Mouse (Mus musculus) CH12.LX (cell line): ENCODE measurements around the gene Zdhhc24. TPM values are rescaled to one million over a fixed set of nuclear protein-coding genes. Genes with fewer than 3 reads are reported as not detected.
A peak's percentile ranks its signal among the peaks of the same experiment; 100 is the strongest.

Source experiments
- DNase-seq: peaks from one replicate; pipeline ENCODE4 v3.0.0-alpha.2; 2013; ENCODE audit errors: extremely low read depth
- H3K27ac ChIP-seq: 2 replicates; pipeline ENCODE4 v1.5.1; 2012; ENCODE audit warnings: low read depth, mild to moderate bottlenecking, control low read depth, moderate library complexity; ENCODE audit not compliant: insufficient read depth
- H3K27me3 ChIP-seq: replicated peaks from 2 replicates; pipeline ENCODE3; 2012; ENCODE audit warnings: inconsistent platforms
- H3K36me3 ChIP-seq, 2 experiments: replicated peaks in 1 of 2; 2 replicates each; pipeline versions ENCODE3 to v1.6.1; 2012; ENCODE audit warnings: inconsistent platforms in 1 of 2, low read length in 1 of 2, mild to moderate bottlenecking in 1 of 2, mixed read lengths in 1 of 2, moderate library complexity in 1 of 2; ENCODE audit not compliant: control insufficient read depth in 1 of 2, insufficient read depth in 1 of 2
- H3K4me1 ChIP-seq, 2 experiments: 2 replicates each; pipeline ENCODE4 v1.6.1; 2012; ENCODE audit warnings: inconsistent platforms in 1 of 2, moderate library complexity in 1 of 2; ENCODE audit not compliant: insufficient read depth in 2 of 2, control insufficient read depth in 1 of 2
- H3K4me2 ChIP-seq: 2 replicates; pipeline ENCODE4 v1.6.1; 2012; ENCODE audit warnings: low read depth, mild to moderate bottlenecking, control low read depth; ENCODE audit not compliant: poor library complexity, insufficient read depth, severe bottlenecking
- H3K4me3 ChIP-seq, 3 experiments: fragments of 150-350 bp in 1 of 3; sonication (generic) in 1 of 3; replicated peaks in 1 of 3; 2 replicates each; pipeline versions ENCODE3 to v1.5.1; 2011 to 2012; ENCODE audit warnings: low read depth in 2 of 3, low read length in 2 of 3, mild to moderate bottlenecking in 2 of 3, moderate library complexity in 2 of 3, control low read depth in 1 of 3, improper control_type of control experiment in 1 of 3, inconsistent platforms in 1 of 3, mixed read lengths in 1 of 3; ENCODE audit not compliant: poor library complexity in 1 of 3
- H3K79me2 ChIP-seq: replicated peaks from 2 replicates; pipeline ENCODE4 v1.6.1; 2012; ENCODE audit warnings: mild to moderate bottlenecking, moderate library complexity; ENCODE audit not compliant: control insufficient read depth, poor library complexity, insufficient read depth, severe bottlenecking; ENCODE audit errors: extremely low read depth
- H3K9ac ChIP-seq: 2 replicates; pipeline ENCODE4 v1.6.1; 2012; ENCODE audit warnings: low read depth, mild to moderate bottlenecking, control low read depth, moderate library complexity; ENCODE audit not compliant: insufficient read depth
- H3K9me3 ChIP-seq: replicated peaks from 2 replicates; pipeline ENCODE3; 2012; ENCODE audit warnings: low read length, inconsistent platforms, mixed read lengths
- BHLHE40 ChIP-seq: IDR thresholded peaks from 2 replicates; pipeline ENCODE4 v1.6.1; 2011; ENCODE audit warnings: mild to moderate bottlenecking, low read depth, low read length, improper control_type of control experiment
- CHD1 ChIP-seq: IDR thresholded peaks from 2 replicates; pipeline ENCODE4 v1.6.1; 2012; ENCODE audit warnings: low read depth, low read length, improper control_type of control experiment, inconsistent platforms
- CHD2 ChIP-seq: IDR thresholded peaks from 2 replicates; pipeline ENCODE4 v1.6.1; 2011; ENCODE audit warnings: low read length, improper control_type of control experiment
- CTCF ChIP-seq, 2 experiments: IDR thresholded peaks in 1 of 2; conservative IDR thresholded peaks in 1 of 2; 2 replicates each; pipeline ENCODE4 v1.5.1; 2011 to 2012; ENCODE audit warnings: low read depth in 2 of 2, low read length in 2 of 2, improper control_type of control experiment in 1 of 2, inconsistent platforms in 1 of 2, mild to moderate bottlenecking in 1 of 2, moderate library complexity in 1 of 2
- E2F4 ChIP-seq: IDR thresholded peaks from 2 replicates; pipeline ENCODE4 v1.6.1; 2011; ENCODE audit warnings: low read depth, low read length, improper control_type of control experiment; ENCODE audit not compliant: insufficient replicate concordance
- GABPA ChIP-seq: IDR thresholded peaks from 2 replicates; pipeline ENCODE4 v1.6.1; 2012; ENCODE audit warnings: low read depth, low read length, improper control_type of control experiment, inconsistent platforms; ENCODE audit not compliant: insufficient replicate concordance
- JUND ChIP-seq: conservative IDR thresholded peaks from 2 replicates; pipeline ENCODE4 v1.6.1; 2011; ENCODE audit warnings: low read depth, low read length, improper control_type of control experiment
- MAX ChIP-seq: IDR thresholded peaks from 2 replicates; pipeline ENCODE4 v1.6.1; 2011; ENCODE audit warnings: low read length, improper control_type of control experiment
- MEF2A ChIP-seq: IDR thresholded peaks from 2 replicates; pipeline ENCODE4 v1.6.1; 2014; ENCODE audit warnings: low read depth, mild to moderate bottlenecking, inconsistent platforms, low read length, improper control_type of control experiment, borderline replicate concordance
- MXI1 ChIP-seq: IDR thresholded peaks from 2 replicates; pipeline ENCODE4 v1.6.1; 2011; ENCODE audit warnings: mild to moderate bottlenecking, low read depth, low read length, improper control_type of control experiment
- MYC ChIP-seq: IDR thresholded peaks from 2 replicates; pipeline ENCODE4 v1.6.1; 2011; ENCODE audit warnings: low read depth, mild to moderate bottlenecking, improper control_type of control experiment, low read length
- NRF1 ChIP-seq: IDR thresholded peaks from 2 replicates; pipeline ENCODE4 v1.6.1; 2014; ENCODE audit warnings: low read depth, mild to moderate bottlenecking, inconsistent platforms, low read length, improper control_type of control experiment, moderate library complexity
- PAX5 ChIP-seq: IDR thresholded peaks from 2 replicates; pipeline ENCODE4 v1.6.1; 2012; ENCODE audit warnings: low read length, inconsistent platforms, mixed read lengths
- POLR2AphosphoS2 ChIP-seq: IDR thresholded peaks from 2 replicates; pipeline ENCODE4 v1.6.1; 2011; ENCODE audit warnings: low read depth, low read length, improper control_type of control experiment
- RAD21 ChIP-seq: IDR thresholded peaks from 2 replicates; pipeline ENCODE4 v1.6.1; 2011; ENCODE audit warnings: low read depth, mild to moderate bottlenecking, low read length, improper control_type of control experiment, moderate library complexity
- RCOR1 ChIP-seq: conservative IDR thresholded peaks from 2 replicates; pipeline ENCODE4 v1.6.1; 2012; ENCODE audit warnings: low read depth, mild to moderate bottlenecking, inconsistent platforms, low read length, improper control_type of control experiment
- SIN3A ChIP-seq: IDR thresholded peaks from 2 replicates; pipeline ENCODE4 v1.6.1; 2012; ENCODE audit warnings: low read length, improper control_type of control experiment, inconsistent platforms
- SMC3 ChIP-seq: IDR thresholded peaks from 2 replicates; pipeline ENCODE4 v1.6.1; 2011; ENCODE audit warnings: low read depth, low read length, improper control_type of control experiment
- TBP ChIP-seq: conservative IDR thresholded peaks from 2 replicates; pipeline ENCODE4 v1.6.1; 2011; ENCODE audit warnings: low read depth, low read length, improper control_type of control experiment
- TCF12 ChIP-seq: IDR thresholded peaks from 2 replicates; pipeline ENCODE4 v1.6.1; 2014; ENCODE audit warnings: low read depth, mild to moderate bottlenecking, inconsistent platforms, low read length, improper control_type of control experiment
- UBTF ChIP-seq: IDR thresholded peaks from 2 replicates; pipeline ENCODE4 v1.6.1; 2012; ENCODE audit warnings: low read depth, mild to moderate bottlenecking, inconsistent platforms, low read length, improper control_type of control experiment, moderate library complexity
- USF1 ChIP-seq: IDR thresholded peaks from 2 replicates; pipeline ENCODE4 v1.6.1; 2014; ENCODE audit warnings: low read depth, mild to moderate bottlenecking, inconsistent platforms, low read length, improper control_type of control experiment
- ZC3H11A ChIP-seq: IDR thresholded peaks from 2 replicates; pipeline ENCODE4 v1.6.1; 2012; ENCODE audit warnings: low read depth, mild to moderate bottlenecking, inconsistent platforms, low read length, improper control_type of control experiment
- ZKSCAN1 ChIP-seq: IDR thresholded peaks from 2 replicates; pipeline ENCODE4 v1.6.1; 2012; ENCODE audit warnings: low read depth, inconsistent platforms, low read length, improper control_type of control experiment, borderline replicate concordance
- ZNF384 ChIP-seq: IDR thresholded peaks from 2 replicates; pipeline ENCODE4 v1.6.1; 2012; ENCODE audit warnings: low read depth, low read length, improper control_type of control experiment, inconsistent platforms
- dilution Hi-C: fragments of 300-500 bp; cut with MboI; formaldehyde crosslinking; loops from 2 replicates; pipeline ENCODE4 v1.14.3; 2020; ENCODE audit warnings: low sequenced_read_pairs; ENCODE audit not compliant: extremely low pct_unique_long_range_greater_than_20kb, extremely low pct_ligation_motif_present
- in situ Hi-C: fragments of 300-500 bp; cut with MboI; formaldehyde crosslinking; loops from 3 replicates; pipeline ENCODE4 v1.14.3; 2019; ENCODE audit warnings: low sequenced_read_pairs, low pct_ligation_motif_present, low pct_unique_long_range_greater_than_20kb, mixed read lengths
- polyA plus RNA-seq: library from polyadenylated mRNA; unstranded; fragments of >175 nt; gene quantifications from 2 replicates; pipeline ENCODE4 v1.2.1, GENCODE M21; 2012; ENCODE audit warnings: low read depth; ENCODE audit not compliant: insufficient read length
- total RNA-seq, 2 experiments: library from RNA; depleted of rRNA; stranded (reverse); fragments of 300-350 nt in 1 of 2; fragments of >200 nt in 1 of 2; gene quantifications; 2 replicates each; pipeline ENCODE4 v1.2.3; 2012 to 2014

Gene Zdhhc24
- total and polyA plus RNA-seq, 3 experiments, result 5.0 to 8.0 (median 5.0) TPM

DNA sequence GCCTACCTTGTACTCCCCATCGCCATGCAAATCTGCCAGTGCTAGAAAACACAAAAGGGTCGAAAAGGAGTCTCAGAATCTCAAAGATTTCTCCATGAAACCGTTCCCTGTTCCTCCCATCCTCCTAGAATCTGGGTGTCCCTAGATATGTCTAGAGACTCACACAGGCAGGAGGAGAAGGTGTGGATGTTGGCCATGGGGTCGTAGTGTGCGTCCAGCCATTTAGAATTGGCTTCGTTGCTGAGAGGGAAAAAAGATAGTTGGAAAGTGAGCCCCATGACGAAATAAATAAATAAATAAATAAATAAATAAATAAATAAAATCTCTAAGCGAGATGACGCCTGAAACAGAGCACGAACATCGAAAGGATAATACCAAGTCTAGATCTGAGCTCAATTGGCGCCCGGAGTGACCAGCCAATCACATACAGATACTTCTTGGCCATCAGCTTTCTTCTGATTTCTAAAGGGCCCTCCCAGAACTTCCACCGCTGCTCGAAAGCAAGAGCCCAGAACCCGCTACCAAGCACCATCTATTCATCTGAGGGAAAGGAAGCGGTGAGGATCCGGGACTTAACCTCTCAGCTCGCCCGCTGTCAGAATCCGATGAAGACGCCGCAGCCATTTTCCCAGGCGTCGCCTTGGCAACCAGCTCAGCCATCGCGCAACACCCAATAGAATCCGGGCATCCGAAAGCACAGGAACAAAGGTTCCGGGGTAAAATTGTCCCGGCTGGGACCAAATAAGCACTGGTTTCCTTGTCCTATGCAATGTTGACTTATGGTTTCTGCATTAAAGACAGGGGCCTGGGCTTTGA is 27.7 kb downstream of the Zdhhc24 start, which contains the start of gene Bbs1 (continued):
- TF ChIP-seq ZNF384 (no peak), ZKSCAN1 (no peak), SIN3A (peak; percentile 90), POLR2AphosphoS2 (peak; percentile 90), CHD2 (no peak), TCF12 (peak; percentile 57; the same call in 1 of the 2 replicates), MAX (no peak), TBP (peak; percentile 71; the same call in 1 of the 2 replicates), PAX5 (no peak), USF1 (no peak), MXI1 (peak; percentile 90), RCOR1 (no peak), GABPA (no peak), SMC3 (no peak)

DNA sequence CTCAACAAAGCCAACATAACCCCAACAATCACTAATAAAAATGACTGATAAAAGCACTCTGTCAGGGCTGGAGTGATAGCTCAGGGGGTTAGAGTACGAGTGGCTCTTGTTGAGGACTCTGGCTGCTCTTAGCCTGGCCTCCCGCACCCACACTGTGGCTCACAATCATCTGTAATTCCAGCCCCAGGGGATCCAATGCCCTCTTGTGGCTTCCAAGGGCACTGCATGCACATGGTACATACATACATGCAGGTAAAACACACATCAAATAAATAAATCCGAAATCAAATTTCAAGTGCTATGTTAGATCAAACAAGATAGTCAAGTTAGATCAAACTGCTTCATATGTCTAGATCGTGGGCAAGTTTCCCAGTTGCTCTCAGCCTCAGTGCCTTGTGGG is 29.6 kb downstream of the Zdhhc24 start:
- Histone ChIP-seq H3K9ac (no peak overlapping the region), H3K4me1 (peaks cover 0 to 6% of the 10 kb centered on the region in 2 experiments; a peak in 2 of 4 replicates), H3K79me2 (no peaks in the 10 kb centered on the region), H3K9me3 (no peaks in the 10 kb centered on the region), H3K4me2 (no peak overlapping the region), H3K27ac (no peak overlapping the region), H3K27me3 (no peaks in the 10 kb centered on the region), H3K36me3 (peaks cover 43 to 70% of the 10 kb centered on the region in 2 experiments), H3K4me3 (no peak overlapping the region)
- peak; percentile 41 for DNase-seq
- dilution Hi-C loops (no loop called here), in situ Hi-C loops (no loop called here)
- peak; percentile 37 to 65; a peak in 3 of 4 replicates for TF ChIP-seq CTCF (conservative IDR thresholded peaks at IDR 0.05 in 1 of 2, IDR thresholded peaks at IDR 0.05 in 1 of 2; ENCODE audit: low read depth in 2 of 2, low read length in 2 of 2)
- TF ChIP-seq SMC3, result peak; percentile 58
- peak; percentile 40 for TF ChIP-seq RAD21
- no peak for TF ChIP-seq E2F4

DNA sequence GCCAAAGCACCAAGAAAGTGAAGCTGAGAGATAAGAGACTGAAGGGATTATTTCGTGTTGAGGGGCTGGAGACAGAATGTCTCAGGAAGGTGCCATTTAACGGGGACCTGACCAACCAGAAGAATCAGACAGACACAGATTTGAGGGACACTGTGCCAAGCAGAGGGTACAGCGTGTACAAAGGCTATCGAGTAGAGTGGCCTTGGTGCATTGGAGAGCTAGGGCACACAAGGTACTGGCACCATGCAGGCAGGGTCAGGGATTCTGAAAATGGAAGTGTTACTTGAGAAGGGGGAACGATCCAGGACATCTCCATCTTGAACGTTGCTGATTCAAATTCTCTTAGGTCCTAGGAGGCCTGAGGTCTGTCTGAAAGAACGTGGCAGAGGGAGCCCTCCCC is 30.9 kb downstream of the Zdhhc24 start:
- Histone ChIP-seq H3K4me2 (no peak overlapping the region), H3K27me3 (no peaks in the 10 kb centered on the region), H3K36me3 (peaks cover 56 to 75% of the 10 kb centered on the region in 2 experiments), H3K4me3 (no peak overlapping the region), H3K4me1 (peaks cover 0 to 6% of the 10 kb centered on the region in 2 experiments; a peak in 2 of 4 replicates)
- no peak for DNase-seq
- TF ChIP-seq MYC (no peak), ZC3H11A (no peak), JUND (no peak), MEF2A (no peak), ZNF384 (no peak), CHD1 (no peak), BHLHE40 (no peak), UBTF (no peak), NRF1 (no peak), TBP (no peak)
- TF ChIP-seq, all 38 proteins: peak for 0
- H3K9ac ChIP-seq, result no peak overlapping the region
- H3K79me2 ChIP-seq, result no peaks in the 10 kb centered on the region
- dilution Hi-C loops (no loop called here), in situ Hi-C loops (no loop called here)
- no peaks in the 10 kb centered on the region for H3K9me3 ChIP-seq
- no peak overlapping the region for H3K27ac ChIP-seq
